Mouse (Mus musculus): ENCODE data around the gene Gm2012. TPM values are rescaled to one million over a fixed set of nuclear protein-coding genes. Genes with fewer than 3 reads are reported as not detected.
"Not testable (repeated sequence)": the region's sequence is repeated elsewhere in the genome, so short reads cannot be mapped to it uniquely, and the experiment has no call there.

Gm2012 gene
- not detected for total RNA-seq (2021)
- long read RNA-seq, experiment 1, result 0 reads
- long read RNA-seq, experiment 2, result 0 reads

- DNase-seq, result not testable (repeated sequence)
These were observed at the start of gene Gm2012 for GRCm38 (mm10) chrX:26231255-26231654. TSS of gene Gm2012 (minus strand) at chrX:26231355.

GRCm38 (mm10) chrX:26159146-26159545 is 72.0 kb downstream of the Gm2012 start:
- DNase-seq, result not testable (repeated sequence)

Small RNA genes lying within 50 kb of the gene (microRNA-seq; reads per million reads assigned to microRNA genes)
- 0 reads per million in 2 experiments for gene Gm26302

Other genes starting within 250 kb of the Gm2012 start
- gene Gm5168, start 180.3 kb downstream of the Gm2012 start, total RNA-seq (2021), result not detected
- not detected for gene Gm2030, start 78.7 kb upstream of the Gm2012 start, total RNA-seq (2021)